Mouse (Mus musculus): ENCODE measurements around the gene Retsat.

The Retsat gene

GRCm38 (mm10) chr6:72597956-72598753, at the start of gene Retsat, which contains the start of gene Elmod3:
Gene Retsat, plus strand, starts transcription at chr6:72598475.
Gene Elmod3, minus strand, starts transcription at chr6:72598413.
- ATAC-seq (ENCODE audit: low TSS enrichment): peak; percentile 76

GRCm38 (mm10) chr6:72549041-72549580, 49.2 kb upstream of the Retsat start:
- ATAC-seq (ENCODE audit: low TSS enrichment): no peak

GRCm38 (mm10) chr6:72550025-72550424, 48.2 kb upstream of the Retsat start:
- no peak for ATAC-seq (ENCODE audit: low TSS enrichment)

- no peak for ATAC-seq (ENCODE audit: low TSS enrichment)
These were observed 47.7 kb upstream of the Retsat start for GRCm38 (mm10) chr6:72550503-72551100.

- peak; percentile 92 for ATAC-seq (ENCODE audit: low TSS enrichment)
These were observed 45.9 kb upstream of the Retsat start for GRCm38 (mm10) chr6:72552171-72553078.

GRCm38 (mm10) chr6:72553079-72553412, 45.2 kb upstream of the Retsat start:
- 0 out of 2 replicates have a peak, but pooled peaks have one; percentile 5 for ATAC-seq (ENCODE audit: low TSS enrichment)

- ATAC-seq (ENCODE audit: low TSS enrichment): no peak
These were observed 37.5 kb upstream of the Retsat start for GRCm38 (mm10) chr6:72560801-72561200.

- ATAC-seq (ENCODE audit: low TSS enrichment): no peak
These were observed 35.8 kb upstream of the Retsat start for GRCm38 (mm10) chr6:72562486-72562885.

GRCm38 (mm10) chr6:72562894-72563293, 35.4 kb upstream of the Retsat start:
- ATAC-seq (ENCODE audit: low TSS enrichment): no peak

- no peak for ATAC-seq (ENCODE audit: low TSS enrichment)
These were observed 32.8 kb upstream of the Retsat start for GRCm38 (mm10) chr6:72565506-72565905.

GRCm38 (mm10) chr6:72566044-72566443, 32.2 kb upstream of the Retsat start:
- ATAC-seq (ENCODE audit: low TSS enrichment): peak; percentile 89

GRCm38 (mm10) chr6:72567508-72567907, 30.8 kb upstream of the Retsat start:
- no peak for ATAC-seq (ENCODE audit: low TSS enrichment)

- no peak for ATAC-seq (ENCODE audit: low TSS enrichment)
These were observed 29.5 kb upstream of the Retsat start for GRCm38 (mm10) chr6:72568736-72569135.

GRCm38 (mm10) chr6:72570644-72571397, 27.5 kb upstream of the Retsat start:
- ATAC-seq (ENCODE audit: low TSS enrichment): peak; percentile 22; the same call in 1 of the 2 replicates

- ATAC-seq (ENCODE audit: low TSS enrichment): 0 out of 2 replicates have a peak, but pooled peaks have one; percentile 7
These were observed 26.4 kb upstream of the Retsat start for GRCm38 (mm10) chr6:72571826-72572225.

- no peak for ATAC-seq (ENCODE audit: low TSS enrichment)
These were observed 22.2 kb upstream of the Retsat start for GRCm38 (mm10) chr6:72576041-72576440.

- 0 out of 2 replicates have a peak, but pooled peaks have one; percentile 23 for ATAC-seq (ENCODE audit: low TSS enrichment)
These were observed 16.5 kb upstream of the Retsat start for GRCm38 (mm10) chr6:72581625-72582382.

- ATAC-seq (ENCODE audit: low TSS enrichment): no peak
These were observed 14.9 kb upstream of the Retsat start for GRCm38 (mm10) chr6:72583211-72583839.

- no peak for ATAC-seq (ENCODE audit: low TSS enrichment)
These were observed 14.1 kb upstream of the Retsat start for GRCm38 (mm10) chr6:72584154-72584553.

GRCm38 (mm10) chr6:72586701-72587100, 11.6 kb upstream of the Retsat start:
- ATAC-seq (ENCODE audit: low TSS enrichment): no peak

Data from frontal cortex, adult (tissue).